Mouse (Mus musculus) MEL-GATA-1-ER (cell line): ENCODE data around the gene Adad1.

Experiments
- DNase-seq: peaks from one replicate; pipeline ENCODE4 v3.0.0-alpha.2; 2012; ENCODE audit warnings: low read depth; ENCODE audit errors: extremely low read depth

Gene Adad1

DNA sequence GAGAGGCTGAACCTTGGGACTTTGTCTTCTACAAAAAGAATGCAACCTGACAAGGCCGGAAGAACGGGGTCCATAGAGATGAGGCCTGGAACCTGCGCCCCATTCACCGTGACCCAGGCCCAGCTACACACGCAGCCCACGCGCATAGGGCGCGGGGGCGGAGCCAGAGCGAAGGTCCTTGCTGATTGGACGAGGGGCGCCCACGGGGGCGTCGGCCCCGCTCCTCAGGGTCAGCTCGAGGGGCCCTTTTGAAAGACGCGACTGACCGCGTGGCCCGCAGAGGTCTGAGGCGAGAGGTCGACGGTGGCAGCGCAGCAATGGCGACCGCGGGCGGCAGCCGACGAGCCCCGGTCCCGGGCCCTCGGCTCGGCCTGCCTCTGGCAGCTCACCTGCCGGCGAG, at the start of gene Adad1:
TSS of gene Adad1 (plus strand) at position 122 of the 400 bp plus-strand sequence.
- no peak for DNase-seq

DNA sequence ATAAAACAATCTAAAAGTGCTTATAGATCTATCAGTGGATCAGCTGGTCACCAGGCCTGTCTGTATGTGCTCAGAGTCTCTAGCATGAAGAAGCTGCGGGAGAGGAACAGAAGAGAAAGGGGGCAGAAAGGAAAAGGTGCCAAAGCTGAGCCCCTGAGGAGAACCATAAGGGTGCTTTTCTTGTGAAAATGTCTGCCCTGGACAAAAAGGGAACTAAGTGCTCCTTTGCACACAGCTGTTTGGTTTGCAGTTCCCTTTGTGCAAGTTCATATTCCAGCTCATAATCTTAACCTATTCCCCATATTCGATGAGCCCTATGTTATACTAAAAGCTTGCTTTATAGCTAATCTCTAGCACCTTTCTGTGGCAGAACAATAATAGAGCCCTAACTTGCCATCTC, 25.3 kb upstream of the Adad1 start:
- peak; percentile 2 for DNase-seq

DNA sequence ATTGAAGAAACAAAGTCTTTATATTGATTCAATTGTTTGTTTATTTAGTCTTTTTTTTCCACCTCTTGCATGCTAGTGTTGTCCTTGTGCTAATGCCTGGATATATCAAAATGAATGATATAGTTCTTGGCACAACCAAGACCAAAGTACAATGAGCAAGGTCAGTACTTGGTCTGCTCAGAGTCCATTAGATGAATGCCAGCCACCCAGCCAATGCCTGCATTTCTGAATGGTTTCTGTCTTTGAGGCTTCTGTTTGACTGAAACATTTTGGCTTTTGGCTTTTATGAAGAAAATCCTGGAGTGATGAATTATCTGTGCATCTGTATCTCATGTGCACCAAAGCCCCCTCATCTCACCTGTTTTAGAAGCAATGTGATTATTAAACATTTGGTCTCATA, 23.5 kb upstream of the Adad1 start:
- DNase-seq: no peak

DNA sequence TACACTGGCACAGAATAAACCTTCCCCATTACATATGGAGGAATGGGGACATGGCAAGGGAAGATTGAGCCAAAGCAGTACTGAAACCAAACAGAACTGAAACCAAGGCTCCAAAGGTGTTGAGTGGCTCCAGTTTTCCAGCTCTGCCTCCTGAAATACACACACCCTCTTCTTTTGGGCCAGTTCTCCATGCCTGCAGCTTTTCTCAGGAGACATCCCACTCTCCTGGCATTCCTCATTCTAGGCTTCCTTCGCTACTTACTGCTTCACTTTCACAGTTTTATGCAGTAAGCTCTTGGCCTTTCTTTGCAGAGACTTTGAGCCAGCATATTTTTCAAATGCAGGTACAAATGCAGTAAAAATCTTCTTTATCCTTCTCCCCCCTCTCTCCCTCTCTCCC, 11.8 kb upstream of the Adad1 start:
- DNase-seq: no peak

DNA sequence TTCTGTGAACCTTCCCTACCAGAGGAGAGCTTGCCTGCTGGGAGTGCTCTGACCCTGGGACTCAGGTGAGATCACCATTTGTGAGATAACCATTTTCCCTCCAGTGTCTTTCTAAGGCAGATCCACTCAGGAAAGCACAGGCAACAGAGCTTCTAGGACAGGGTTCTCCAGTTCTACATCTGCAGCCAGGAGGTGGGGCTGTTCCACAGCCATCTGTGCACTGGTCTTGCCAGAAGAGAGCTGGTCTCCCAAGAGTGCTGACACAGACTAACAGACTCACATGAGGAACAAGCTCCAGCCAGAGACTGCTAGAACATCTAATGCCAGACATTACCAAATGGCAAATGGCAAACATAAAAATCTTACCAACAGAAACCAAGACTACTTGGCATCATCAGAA, 9.9 kb downstream of the Adad1 start:
- DNase-seq: no peak

DNA sequence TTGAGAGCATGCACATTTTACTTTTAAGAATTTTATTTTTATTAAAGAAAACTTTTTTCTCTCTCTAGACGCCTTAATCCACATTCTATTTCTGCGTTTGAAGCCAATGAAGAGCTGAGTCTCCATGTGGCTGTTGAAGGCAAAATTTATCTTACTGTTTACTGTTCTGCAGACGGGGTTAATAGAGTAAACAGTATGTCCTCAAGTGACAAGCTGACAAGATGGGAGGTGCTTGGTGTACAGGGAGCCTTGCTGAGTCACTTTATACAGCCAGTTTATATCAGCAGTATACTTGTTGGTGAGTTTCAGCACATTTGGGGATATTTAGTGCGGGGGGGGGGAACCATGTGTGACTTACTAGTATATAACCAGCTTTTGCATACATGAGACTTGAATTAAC, 21.5 kb downstream of the Adad1 start:
- DNase-seq: no peak

DNA sequence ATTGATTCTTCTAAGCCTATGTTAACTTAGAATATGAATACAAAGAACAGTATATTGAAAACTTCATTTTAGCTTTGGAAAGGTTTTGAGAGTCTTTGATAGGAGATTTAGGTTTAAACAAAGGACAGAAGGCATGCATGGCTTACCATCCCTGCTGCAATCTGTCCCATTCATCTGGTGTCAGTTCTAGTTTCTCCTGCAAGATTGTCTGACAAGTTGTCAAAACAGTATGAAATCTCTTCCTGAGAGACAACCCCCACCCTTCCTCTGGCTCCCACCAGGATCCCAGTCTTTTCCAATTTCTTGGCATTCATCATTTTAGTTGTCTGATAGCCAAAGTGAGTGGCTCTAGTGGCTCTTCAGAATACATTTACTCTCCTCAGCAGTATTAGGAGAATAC, 27.4 kb downstream of the Adad1 start:
- DNase-seq: no peak

DNA sequence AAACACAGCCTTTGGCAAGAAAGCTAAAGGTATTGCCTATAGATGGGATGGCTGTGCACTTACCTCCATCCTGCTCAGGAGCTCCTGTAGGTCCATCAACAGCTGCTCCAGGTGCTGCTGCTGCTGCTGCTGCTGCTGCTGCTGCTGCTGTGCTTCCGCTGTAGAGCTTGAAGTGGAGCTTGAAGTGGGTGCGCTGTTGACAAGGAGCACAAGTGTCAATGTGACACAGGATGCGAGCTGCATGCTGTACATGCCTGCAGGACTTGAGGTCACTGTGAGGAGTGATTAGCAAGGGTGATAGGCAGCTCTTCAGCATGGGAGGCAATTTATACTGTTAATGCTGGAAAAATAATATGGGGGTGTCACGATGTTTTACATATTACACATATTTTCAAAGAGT, 62.3 kb downstream of the Adad1 start, which contains the start of gene Il2:
TSS of gene Il2 (minus strand) at position 305 of the 400 bp plus-strand sequence.
- DNase-seq: no peak

DNA sequence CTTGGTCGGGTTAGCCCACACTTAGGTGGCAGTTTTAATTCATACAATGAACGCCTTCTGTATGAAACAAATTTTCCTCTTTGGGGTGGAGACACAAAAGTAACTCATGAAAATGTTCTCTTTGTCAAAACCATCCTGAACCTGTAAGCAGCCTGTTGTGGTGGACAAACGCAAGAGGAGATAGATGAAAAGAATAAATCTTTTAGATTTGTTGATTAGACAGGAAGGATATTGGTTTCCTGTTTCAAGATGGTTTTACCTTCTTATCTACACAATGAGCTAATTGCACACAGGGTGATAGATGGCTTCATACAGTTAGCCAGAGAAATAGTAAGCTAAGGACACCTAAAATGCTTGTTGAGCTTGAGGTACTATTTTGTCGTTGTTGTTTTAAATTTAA, 62.8 kb downstream of the Adad1 start:
- DNase-seq: no peak

DNA sequence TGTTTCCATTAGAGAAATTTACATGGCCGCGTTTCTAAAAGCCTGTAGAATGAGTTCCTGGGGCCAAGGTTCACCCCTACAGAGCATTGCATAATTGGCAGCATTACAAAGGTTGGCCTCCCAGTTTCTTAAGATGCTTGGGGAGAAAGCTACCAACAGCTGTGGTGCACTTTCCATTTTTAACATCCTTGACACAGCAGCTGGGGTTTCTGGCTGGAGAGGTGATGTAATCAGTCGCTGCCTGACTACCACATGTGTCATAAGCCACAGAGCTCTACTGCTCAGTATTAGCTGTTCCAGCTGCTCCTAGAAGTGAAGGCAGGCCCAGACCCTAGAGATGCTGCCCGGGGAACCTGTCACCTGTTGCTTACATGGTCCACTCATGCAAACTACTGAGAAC, 64.9 kb downstream of the Adad1 start:
- DNase-seq: no peak

DNA sequence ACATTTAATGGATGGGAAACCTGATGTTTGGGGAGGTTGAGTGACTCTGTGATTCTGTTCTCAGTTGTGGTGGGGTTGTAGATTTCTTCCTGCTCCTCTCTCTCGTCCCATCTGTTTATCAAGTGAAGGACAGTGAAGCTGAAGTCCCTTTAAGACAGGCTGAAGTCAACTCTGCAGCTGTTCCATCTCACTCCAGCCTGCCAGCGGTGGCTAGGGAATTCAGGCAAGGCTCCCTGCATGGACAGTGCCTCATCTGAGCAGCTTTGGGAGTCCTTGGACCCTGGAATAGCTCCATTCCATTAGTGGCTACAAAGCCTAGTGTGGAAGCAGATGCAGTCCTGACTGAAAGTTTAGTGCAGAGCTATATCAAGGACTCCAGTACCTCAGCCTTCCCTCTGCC, 65.7 kb downstream of the Adad1 start:
- DNase-seq: no peak

DNA sequence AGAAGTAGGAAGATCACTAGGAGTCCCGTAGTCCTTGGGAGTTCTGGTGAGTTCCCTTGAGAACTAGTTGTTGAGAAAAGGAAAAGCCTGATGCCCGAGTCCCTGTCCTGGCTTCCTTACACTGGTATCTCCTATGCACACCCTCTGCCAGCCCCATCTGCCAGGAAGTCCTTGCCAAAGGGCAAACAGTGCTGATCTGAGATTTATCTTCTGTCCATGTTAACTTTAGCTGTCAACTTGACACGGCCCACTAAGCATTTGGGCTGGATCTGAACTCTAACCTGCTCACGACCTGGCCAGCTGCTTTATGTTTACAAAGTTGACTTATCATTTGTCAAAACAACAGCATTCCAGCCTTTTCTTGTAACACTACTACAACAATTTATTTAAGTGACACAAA, 73.9 kb downstream of the Adad1 start:
- no peak for DNase-seq

DNA sequence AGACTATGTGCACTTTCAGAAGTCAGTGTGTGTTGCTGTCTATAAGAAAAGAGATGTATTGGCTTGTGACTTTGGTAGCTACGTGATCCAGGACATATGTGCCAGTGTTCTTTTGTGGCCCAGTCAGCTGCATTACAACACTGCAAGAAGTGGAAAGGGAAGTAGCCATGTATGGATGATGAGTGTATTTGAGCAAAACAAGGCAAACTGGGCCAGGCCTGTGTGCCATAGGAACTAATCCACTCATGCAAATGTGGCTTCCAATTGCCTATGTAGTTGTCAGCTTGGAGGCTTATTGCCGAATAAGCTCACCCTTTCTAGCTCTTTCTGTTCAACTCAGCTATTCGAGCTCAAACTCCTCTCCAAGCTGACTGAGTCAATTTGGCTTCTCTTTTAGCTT, 75.9 kb downstream of the Adad1 start:
- no peak for DNase-seq

DNA sequence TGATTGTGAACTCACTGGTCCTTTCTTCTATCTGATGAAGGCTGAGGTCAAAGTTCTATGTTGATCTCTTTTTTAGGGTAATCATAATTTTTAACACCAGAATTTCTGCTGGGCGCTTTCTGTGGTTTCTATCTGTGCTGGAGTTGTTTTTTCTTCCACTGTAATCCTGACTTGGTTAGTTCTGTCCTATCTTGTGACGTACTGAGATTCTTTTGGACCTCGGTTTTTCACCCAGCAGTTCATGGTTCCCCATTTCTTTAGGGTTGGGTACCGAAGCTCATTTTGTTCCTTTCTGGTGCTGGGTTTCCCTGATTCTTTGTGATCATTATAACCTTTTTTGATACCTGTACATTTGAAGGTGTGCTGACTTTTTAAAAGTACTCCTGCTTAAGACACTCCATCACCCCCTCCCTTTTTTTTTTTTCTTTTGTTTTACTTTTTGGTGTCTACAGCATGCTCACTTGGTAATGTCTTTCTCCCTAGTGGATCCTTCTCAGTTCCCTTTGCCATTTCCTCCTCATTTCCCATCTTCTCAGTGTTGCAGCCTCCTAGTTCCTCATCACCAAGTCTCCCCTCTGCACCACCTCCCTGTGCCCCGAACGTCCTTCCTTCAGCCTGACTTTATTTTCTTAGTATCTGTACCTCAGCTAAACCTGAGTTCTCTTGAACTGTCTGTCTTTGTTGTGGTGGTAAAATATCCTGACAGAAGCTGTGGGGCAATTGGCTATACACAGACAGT, 77.0 kb downstream of the Adad1 start:
- DNase-seq: no peak

DNA sequence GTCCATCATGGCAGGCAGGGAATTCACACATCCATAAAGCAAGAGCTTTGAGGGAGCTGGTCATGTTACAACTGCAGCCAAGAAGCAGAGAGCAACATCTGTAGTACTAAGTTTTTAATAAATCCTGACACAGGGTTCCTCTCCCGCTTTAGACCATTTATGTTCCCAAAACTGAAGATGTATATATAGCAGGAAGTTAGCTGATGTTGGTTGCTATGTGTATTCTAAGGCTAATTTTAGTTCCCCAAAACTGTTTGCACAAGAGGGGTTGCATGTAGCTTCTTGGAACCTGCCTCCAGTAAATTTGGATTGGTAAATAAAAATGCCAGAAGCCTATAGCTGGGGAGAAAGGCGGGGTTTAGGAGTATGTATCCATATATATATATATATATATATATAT, 78.5 kb downstream of the Adad1 start:
- DNase-seq: no peak

DNA sequence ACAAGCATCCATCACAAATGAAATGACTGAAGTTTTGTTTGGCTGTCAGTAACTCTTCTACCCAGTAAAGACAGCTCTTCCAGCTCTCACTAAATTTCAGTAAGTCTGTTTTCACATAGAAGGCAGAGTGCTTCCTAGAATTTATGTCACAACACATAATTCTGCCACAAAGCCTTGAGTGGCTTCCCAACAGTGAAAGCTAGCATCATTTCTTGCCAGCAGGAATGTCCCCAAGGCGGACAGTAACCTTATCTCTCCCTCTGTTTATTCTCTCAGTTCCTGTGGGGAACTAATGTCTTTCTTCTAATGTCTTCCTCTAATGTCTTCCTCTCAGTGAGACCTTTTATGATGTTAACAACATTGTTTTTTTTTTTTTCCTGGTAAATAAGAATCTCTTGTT, 81.7 kb downstream of the Adad1 start:
- no peak for DNase-seq

DNA sequence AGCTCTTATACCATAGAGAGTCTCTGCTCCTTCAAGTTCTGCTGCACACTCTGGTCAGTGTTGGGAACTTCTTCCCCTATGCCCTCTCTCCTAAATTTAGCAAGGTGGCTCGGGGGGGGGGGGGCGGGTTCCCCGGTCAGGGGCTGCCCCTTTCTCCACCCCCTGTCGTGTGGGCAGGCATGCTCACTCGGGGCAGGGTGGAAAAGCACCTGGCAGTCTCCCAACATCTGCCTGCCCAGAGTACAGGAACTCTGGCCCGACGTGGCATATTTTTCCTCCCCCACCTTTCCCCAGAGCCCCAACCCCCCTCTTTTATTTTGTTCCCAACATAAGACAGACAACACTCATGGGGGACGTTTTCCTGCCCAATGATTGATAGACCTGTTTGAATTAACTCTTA, 83.1 kb downstream of the Adad1 start:
- DNase-seq: no peak

DNA sequence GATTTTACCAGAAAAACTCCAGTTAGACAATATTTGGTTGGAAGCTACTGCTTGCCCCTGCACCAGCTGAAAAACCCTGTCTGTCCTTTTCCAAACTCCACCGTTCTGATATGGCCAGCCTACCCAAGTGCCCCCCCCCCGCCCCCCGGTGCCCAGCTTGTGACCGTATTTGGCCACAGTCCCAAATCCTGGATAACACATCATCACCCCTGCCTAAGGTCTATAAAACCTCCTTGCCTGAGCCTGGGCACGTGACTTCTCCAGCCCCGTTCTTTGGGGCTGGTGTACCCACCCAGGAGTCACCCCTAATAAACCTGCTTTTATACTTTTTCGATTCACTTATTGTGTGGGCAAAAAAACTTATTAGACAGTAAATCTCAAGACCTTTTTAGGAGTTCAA, 83.5 kb downstream of the Adad1 start:
- DNase-seq: no peak

DNA sequence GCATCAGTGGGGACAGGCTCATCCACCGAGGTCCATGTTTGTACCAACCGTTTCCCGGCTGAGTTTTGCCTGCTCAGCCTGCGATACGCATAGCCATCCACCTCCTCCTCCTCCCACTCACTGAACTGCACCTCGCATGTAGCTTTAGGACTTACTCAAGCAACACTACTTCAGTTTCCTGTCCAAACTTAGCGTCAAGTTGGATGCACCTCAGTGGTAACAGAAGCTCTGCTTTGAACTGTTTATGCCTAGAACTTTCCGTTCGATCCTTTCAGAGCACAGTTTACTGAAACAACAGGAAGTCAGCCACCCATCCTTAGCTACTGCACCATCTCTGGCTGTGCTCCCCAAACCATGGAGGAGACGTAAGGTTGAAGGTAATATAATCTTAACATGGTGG, 88.9 kb downstream of the Adad1 start:
- DNase-seq: no peak

DNA sequence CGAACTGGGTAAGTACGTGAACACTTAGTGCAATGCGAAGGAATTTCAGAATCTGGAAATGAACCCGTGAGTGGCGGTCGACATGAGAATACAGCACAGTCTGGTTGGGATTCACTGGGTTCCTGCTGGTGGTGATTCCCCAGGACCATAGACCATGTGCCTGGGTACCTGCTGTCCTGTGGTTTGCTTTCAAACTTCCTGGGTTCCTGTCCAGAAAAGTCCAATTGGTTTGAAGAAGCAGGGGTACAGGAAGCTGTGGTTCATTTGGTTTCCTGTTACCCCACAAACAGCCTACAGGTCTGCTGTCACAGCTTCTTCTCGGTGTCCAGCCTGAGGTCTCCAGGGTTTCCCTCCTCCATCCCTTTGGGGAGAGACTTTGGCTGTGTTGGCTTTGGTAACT, 89.7 kb downstream of the Adad1 start:
- no peak for DNase-seq

DNA sequence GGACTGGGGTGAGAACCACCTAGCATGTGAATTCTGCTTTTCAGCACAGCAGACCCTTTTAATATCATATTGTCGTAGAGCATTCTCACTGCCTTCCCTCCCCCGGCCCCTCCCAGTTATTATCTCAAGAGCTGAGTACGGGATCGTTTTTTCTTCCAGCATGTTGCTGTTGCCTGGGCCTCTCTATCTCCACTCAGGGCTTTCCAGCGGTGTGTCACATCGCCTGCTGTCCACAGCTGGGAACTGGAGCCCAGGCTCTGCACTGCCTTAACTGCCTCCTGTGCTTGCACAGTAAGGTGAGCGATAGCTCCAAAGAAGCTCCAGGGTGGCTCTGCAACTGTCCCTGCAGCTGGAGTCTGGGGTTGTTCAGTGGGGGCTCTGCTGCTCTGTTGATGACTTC, 91.1 kb downstream of the Adad1 start:
- peak; percentile 27 for DNase-seq

DNA sequence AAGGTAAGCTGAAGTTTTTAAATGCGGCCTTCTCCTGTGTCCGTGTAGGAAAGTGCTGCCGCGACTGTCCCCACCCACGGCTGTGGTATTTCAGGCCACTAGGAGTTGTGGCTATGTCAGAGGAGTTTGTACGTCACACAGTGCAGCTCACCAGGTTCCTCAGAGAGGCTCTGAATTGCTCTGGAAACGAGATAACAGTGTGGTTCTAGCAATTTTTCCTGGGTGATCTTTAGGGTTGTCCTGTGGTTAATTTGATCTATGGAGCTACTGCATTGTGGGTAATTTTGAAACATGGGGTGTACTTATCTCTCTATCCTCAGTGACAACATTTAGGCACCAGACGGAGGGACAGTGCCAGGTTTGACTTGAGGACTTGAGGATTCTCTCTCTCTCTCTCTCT, 93.8 kb downstream of the Adad1 start:
- DNase-seq: peak; percentile 83

DNA sequence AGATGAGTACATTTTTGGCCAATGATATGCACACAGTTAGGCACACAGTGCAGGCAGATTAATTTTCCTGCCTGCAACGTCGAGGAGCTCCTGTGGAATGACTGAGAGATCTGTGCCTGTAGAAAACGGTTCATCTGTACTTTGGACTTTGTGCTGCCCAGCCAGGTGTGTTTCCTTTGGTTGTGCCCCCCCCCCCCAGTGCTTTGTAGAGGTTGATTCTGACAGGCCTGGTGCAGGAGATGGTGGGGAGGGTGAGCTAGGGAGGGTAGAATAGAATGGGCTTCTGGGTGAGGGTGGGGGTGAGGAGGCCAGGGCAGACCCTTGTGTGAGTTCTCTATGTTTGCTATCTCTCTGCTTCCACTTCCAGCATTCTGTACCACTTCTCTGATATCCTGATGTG, 94.9 kb downstream of the Adad1 start:
- no peak for DNase-seq

DNA sequence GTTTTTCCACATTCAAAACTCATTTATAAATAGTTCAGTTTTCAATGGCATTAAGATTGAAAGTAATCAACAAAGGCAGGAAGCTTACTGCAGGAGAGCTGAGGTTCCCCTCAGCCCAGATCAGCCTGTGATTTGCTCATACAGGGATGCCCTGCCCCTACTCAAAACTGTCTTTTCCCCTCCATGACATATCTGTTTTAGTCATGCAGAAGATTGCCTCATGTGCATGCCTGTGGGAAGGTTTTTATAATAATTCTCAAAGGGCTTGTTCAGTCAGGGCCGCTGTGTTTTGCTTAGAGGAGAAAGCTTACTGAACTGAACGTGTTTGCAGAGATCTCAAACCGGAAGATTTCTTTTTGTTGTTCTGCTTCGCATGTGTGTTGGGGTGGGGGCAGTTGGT, 97.8 kb downstream of the Adad1 start:
- DNase-seq: no peak
